Mouse (Mus musculus) granulocyte monocyte progenitor cell, adult 5-6 weeks (primary cell): ENCODE data around the gene Cit. TPM values are rescaled to one million over a fixed set of nuclear protein-coding genes. Genes with fewer than 3 reads are reported as not detected.
A peak's percentile ranks its signal among the peaks of the same experiment; 100 is the strongest.

Experiments
- ATAC-seq: replicated peaks from 2 replicates; pipeline ENCODE4 v1.8.0; 2016; ENCODE audit warnings: mild to moderate bottlenecking, moderate TSS enrichment, inconsistent platforms; ENCODE audit not compliant: poor library complexity, severe bottlenecking
- total RNA-seq, 2 experiments: library from RNA; stranded (forward) in 1 of 2; stranded (reverse) in 1 of 2; fragments of 200-712, 200-1000 nt in 1 of 2; fragments of >200 nt in 1 of 2; fragmentation: Nextera tagmentation in 1 of 2; gene quantifications; 2 replicates each; pipeline ENCODE4 v1.2.3; 2014 to 2017

Cit gene
- total RNA-seq, 2 experiments from 2014 or later = 26.5 to 36.3 TPM

DNA sequence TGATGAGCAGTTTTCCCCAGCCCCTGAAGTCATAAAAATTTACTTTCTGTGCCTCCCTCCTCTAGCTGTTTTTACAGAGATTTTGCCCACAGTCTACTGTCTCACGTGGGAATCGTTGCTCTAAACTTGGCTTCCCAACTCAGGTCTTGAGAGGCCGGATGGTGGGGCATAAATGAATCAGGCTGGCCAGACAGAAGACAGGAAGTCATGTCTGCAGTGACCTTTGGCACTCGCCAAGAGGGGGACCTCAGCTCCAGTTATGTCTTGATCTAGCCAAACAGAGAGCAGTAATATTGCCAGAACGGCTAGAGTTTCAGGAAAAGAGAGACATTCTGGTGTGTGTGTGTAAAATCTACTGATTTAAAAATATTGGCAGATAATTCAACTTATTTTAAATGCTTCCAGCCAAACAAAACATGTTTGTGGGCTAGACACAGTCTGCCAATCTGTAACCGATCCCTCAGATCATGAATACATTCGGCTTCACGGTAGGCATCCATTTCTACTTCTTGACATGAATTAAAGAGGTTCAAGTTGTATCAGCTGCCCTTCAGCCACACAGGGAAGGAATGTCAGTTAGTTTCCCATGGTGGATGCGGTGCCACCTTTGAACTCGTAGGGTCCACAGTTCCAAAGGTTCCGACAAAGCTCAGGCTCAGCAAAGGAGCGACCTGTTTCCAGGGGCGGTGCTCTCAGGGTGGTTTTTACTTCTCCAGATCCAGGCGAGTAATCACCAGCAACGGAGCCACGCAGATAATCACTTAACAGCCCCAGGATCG lies 5.4 kb downstream of the Cit start:
- no peak for ATAC-seq

DNA sequence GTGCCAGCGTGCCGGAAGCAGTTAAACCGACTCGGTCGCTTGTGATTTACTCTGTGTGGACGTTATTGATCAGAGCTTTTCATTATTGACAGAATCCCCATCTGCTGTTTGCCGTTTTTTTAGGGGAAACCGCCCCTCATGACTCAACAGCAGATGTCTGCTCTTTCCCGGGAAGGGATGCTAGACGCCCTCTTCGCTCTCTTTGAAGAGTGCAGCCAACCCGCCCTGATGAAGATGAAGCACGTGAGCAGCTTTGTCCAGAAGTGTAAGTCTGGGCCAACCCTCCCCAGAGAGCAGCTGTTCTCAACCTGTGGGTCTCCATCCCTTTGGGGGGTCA lies 5.9 kb downstream of the Cit start:
- no peak for ATAC-seq

GRCm38 (mm10) chr5:115852431-115852830 lies 7.4 kb downstream of the Cit start:
- no peak for ATAC-seq

DNA sequence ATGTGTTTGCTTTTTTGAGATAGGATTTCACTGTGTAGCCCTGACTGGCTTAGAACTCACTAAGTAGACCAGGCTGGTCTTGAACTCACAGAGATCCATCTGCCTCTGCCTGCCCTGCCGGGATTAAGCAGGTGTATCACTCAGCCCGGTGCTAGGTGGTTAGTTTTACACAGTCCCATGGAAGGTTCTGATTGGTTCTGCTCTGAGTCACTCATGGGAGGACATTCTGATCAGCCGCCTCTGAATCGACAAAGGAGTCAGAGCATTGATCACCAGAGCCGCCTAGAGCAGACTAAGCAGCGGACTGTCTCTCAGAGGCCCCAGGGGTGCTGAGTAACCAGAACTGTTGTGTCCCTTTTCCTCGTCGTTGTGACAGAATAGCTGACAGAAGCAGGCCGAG lies 8.6 kb downstream of the Cit start:
- no peak for ATAC-seq

GRCm38 (mm10) chr5:115854370-115854769 lies 9.3 kb downstream of the Cit start:
- peak; percentile 94 for ATAC-seq

- ATAC-seq = no peak
Measured at GRCm38 (mm10) chr5:115858652-115859051, 13.6 kb downstream of the Cit start.

- ATAC-seq = no peak
Measured at GRCm38 (mm10) chr5:115859461-115859860, 14.4 kb downstream of the Cit start.

DNA sequence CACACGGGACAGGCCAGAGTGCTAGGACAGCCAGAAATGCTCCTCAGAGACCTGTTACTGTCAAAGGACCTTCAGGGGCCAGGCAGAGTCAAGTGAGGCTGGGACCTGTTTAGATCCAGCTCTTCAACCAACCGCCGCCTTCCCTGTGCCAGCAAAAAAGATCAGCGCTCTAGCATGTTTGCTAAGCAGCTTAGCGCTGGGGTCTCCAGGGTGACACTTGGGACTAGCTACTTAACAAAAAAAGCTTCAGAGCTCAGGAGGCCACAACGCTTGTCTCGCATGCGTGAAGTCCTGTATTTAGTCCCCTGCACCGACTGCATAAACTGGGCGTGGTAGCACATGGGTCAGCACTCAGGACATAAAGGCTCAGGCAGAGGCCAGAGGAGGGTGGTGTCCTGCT lies 16.9 kb downstream of the Cit start:
- ATAC-seq = no peak

- no peak for ATAC-seq
Measured at GRCm38 (mm10) chr5:115862439-115862838, 17.4 kb downstream of the Cit start.

- no peak for ATAC-seq
Measured at GRCm38 (mm10) chr5:115866296-115866695, 21.2 kb downstream of the Cit start.

DNA sequence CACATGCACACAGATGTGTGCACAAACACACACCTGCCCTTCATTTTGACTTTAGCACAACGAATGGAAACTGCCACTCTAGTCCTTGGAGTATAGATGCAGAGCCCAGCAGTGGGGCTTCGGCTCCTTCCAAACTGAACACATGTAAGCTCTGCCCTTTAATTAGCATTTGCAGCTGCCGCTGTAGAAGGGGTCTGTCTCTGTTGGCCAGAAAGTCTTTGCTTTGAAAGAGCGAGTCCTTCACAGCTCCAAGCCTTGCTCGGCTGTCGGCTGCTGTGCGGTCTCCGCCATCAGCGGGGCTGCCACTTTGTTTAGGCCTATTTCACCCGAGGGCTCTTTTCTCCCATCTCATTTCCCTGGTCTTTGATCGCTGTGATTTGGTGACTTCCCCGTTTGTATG lies 23.5 kb downstream of the Cit start:
- ATAC-seq = no peak

DNA sequence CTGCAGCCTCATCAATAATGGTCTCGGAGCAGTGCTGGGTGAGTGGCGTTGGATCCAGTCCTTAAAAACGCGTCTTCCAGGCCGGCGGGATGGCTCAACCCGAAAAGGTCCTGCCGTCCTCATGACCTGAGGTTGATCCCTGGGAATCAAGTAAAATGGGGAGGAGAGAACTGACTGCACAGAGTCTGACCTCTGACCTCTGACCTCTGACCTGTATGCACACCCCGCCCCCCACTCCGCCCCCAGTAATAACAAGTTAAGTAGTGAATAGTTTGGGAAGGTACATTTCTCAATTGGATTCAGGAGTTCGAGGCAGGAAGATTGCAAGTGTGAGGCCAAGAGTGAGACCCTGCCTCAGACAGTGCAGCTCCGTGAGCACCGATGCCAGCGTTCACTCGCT lies 24.1 kb downstream of the Cit start:
- ATAC-seq = no peak

DNA sequence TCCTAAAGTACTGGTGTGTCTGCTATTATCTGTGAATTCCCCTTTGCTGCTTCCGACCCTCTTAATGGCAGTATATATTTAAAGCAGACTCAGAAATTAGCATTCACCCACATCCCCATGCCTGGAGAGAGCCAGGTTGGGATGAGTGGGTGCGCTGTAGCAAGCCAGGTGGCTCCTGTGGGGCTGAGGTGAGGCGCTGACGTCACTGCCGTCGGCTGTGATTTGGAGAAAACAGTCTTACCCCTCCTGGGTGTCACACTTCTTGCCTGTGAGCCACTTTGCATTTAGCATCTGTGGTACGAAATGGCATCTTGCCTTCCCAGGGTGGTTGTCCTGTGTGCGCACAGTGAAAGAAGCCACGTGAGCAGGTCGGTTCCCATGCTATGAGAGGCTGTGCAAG lies 26.1 kb downstream of the Cit start:
- ATAC-seq = no peak

- no peak for ATAC-seq
Measured at GRCm38 (mm10) chr5:115872106-115872505, 27.0 kb downstream of the Cit start.

GRCm38 (mm10) chr5:115872956-115873355 lies 27.9 kb downstream of the Cit start:
- ATAC-seq = no peak

GRCm38 (mm10) chr5:115877425-115877824 lies 32.3 kb downstream of the Cit start:
- no peak for ATAC-seq

GRCm38 (mm10) chr5:115882165-115882564 lies 37.1 kb downstream of the Cit start:
- no peak for ATAC-seq

DNA sequence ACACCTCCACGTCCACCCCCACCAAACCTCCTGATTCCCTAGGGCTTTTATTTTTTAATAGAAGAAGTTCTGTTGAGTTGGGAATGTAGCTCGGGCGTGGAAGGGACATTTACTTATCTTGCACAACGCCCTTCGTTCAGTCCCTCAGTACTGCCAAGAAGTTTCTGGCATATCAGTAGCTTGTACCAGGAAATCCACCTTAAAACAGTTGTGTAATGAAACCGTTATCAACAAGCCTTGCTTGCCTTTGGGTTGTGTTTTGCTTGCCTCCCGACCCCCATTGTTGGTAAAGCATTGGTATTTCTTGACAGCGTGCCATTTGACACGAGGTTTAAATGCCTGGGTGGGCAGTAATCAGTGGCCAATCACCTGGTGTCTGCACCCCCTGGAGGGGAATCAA lies 39.4 kb downstream of the Cit start:
- no peak for ATAC-seq

DNA sequence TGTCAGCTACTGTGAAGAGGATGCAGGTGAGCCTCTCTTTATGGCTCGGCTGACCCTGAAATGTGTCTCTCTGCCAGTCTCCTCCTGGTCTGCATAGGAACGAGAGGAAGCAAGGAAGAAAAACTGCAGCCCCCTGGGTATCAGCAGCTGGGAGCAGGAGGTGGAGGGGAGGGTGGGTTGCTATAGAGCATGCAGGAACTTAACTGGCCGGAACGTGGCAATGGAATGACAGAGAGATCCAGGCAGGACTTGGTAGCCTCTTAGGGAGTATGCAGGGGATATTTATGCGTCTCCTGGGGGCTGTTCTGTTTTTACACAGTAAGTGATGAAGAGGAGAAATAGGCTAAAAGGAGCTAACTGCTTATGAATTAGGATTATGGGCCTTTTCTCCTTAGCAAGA lies 48.7 kb downstream of the Cit start:
- no peak for ATAC-seq

DNA sequence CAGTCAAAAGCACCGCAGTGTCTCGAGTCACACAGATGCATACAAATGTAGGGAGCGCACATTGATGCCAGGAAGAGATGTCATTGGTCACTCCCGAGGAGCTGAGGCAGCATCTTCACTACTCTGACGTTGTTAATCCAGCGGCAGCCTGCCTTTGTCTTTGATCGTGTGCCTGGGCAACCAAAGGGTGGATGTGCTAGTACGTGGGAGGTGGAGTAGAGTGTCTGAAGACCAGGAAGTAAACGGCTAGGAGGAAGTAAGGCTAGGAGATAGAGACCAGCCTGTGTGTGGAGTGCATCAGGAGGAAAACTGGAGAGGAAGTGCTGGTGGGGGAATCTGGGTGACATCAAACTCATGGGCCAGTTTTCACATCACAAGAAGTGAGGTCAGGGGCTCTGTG lies 52.0 kb downstream of the Cit start:
- ATAC-seq = peak; percentile 40; the same call in 1 of the 2 replicates

- peak; percentile 22; the same call in 1 of the 2 replicates for ATAC-seq
Measured at GRCm38 (mm10) chr5:115907037-115908009, 62.2 kb downstream of the Cit start.
